Comparison of ENCODE assay signal across 7 mouse cellular contexts in the genomic region with DNA sequence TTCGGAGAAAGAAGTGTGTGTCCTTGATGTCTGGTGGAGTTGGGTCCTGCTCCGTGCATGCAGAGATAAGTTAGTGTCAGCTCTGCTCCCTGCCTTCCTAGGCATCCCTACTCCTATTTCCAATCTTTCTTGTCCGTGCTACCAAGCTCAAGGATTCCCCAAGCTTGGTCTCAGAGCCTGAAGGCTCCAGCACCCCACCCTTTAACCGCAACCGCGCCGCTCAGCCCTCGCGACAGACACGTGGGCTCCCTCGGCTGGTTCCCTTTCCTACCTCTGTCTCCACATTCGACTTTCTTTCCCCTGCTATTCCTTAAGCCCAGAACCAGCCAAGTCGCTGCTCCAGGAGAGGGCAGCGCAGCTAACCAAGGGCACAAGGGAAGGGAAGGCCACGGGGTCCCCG. TPM values are rescaled to one million over a fixed set of nuclear protein-coding genes. Genes with fewer than 3 reads are reported as not detected.
DNase-seq lines count a peak whose midpoint lies in the region; ATAC-seq and TF ChIP-seq lines count a peak whose summit lies in the region.

No protein-coding gene starts in this region.

- no peaks in the 10 kb centered on the region for H3K36me3 ChIP-seq in limb, embryonic 13.5 days

- no peak overlapping the region for H3K27ac ChIP-seq in limb, embryonic 13.5 days
- no peak overlapping the region for H3K27ac ChIP-seq in olfactory bulb, adult 2 months (ENCODE audit: insufficient read depth, low read depth, low read length)

- H3K9me3 ChIP-seq in limb, embryonic 13.5 days = no peaks in the 10 kb centered on the region

- peak; percentile 7 to 22 for DNase-seq in kidney, postnatal 4 days
- no peak for DNase-seq in kidney, postnatal 10 days
- no peak for DNase-seq in right cerebral cortex, postnatal 36 days (ENCODE audit: low spot score in 2 of 2)
- no peak for DNase-seq in cerebellum, postnatal 36 days

- peak overlapping the region; percentile 47 for H3K4me3 ChIP-seq in limb, embryonic 13.5 days
- H3K4me3 ChIP-seq in olfactory bulb, adult 2 months (ENCODE audit: insufficient read depth, low read depth, low read length) = peak overlapping the region; percentile 3; the same call in 1 of the 2 replicates

- peaks cover 100% of the 10 kb centered on the region for H3K27me3 ChIP-seq in limb, embryonic 13.5 days

- H3K4me1 ChIP-seq in limb, embryonic 13.5 days = peaks cover 28% of the 10 kb centered on the region
- H3K4me1 ChIP-seq in olfactory bulb, adult 2 months (ENCODE audit: control insufficient read depth, insufficient read depth, low read length) = peaks cover 37% of the 10 kb centered on the region

- H3K9ac ChIP-seq in limb, embryonic 13.5 days = peak overlapping the region; percentile 61; the same call in 1 of the 2 replicates

- 3% methylated on average over 16 of the region's 16 CpGs for WGBS in limb, embryonic 13.5 days
- WGBS in olfactory bulb, adult 2 months = 3% methylated on average over 16 of the region's 16 CpGs

- H3K4me2 ChIP-seq in limb, embryonic 13.5 days (replicated peaks) = peak overlapping the region; percentile 76

- no peak for TF ChIP-seq POLR2A in olfactory bulb, adult 2 months (IDR thresholded peaks at IDR 0.05; ENCODE audit: insufficient read depth, low read depth, low read length)

- peak; percentile 57 to 72; a peak in 3 of 4 replicates for ATAC-seq in hematopoietic stem cell, adult 5-6 weeks (replicated peaks in 1 of 2; ENCODE audit: insufficient read depth in 1 of 2, low FRiP score in 2 of 2, low TSS enrichment in 1 of 2, low read depth in 1 of 2, poor library complexity in 2 of 2, severe bottlenecking in 2 of 2)
- no peak for ATAC-seq in limb, embryonic 13.5 days (ENCODE audit: low FRiP score, low read depth)

- TF ChIP-seq CTCF in olfactory bulb, adult 2 months (IDR thresholded peaks at IDR 0.05; ENCODE audit: insufficient read depth, low read depth, low read length) = no peak

RNA-seq across cellular contexts. Expression of a gene that starts 1.4 kb away (rescaled TPM):
- not detected in 2 replicates for total RNA-seq in hematopoietic stem cell, adult 5-6 weeks (2017)
- 8.4 and 8.6 TPM in 2 replicates for polyA plus RNA-seq in limb, embryonic 13.5 days (2015; fragmentation: Nextera tagmentation; extraction: Ambion mirVana)
- polyA plus RNA-seq in olfactory bulb, adult 2 months (2012; ENCODE audit: insufficient read depth, insufficient read length, low replicate concordance, missing spikeins) = not detected in 2 replicates

RNA-seq across cellular contexts. Expression of a gene that starts 14.7 kb away (rescaled TPM):
- total RNA-seq in hematopoietic stem cell, adult 5-6 weeks (2017) = not detected in 2 replicates
- not detected in 2 replicates for polyA plus RNA-seq in limb, embryonic 13.5 days (2015; fragmentation: Nextera tagmentation; extraction: Ambion mirVana)
- polyA plus RNA-seq in olfactory bulb, adult 2 months (2012; ENCODE audit: insufficient read depth, insufficient read length, low replicate concordance, missing spikeins) = not detected in 2 replicates

RNA-seq across cellular contexts. Expression of a gene that starts 57.1 kb away (rescaled TPM):
- not detected in 2 replicates for total RNA-seq in hematopoietic stem cell, adult 5-6 weeks (2017)
- polyA plus RNA-seq in limb, embryonic 13.5 days (2015; fragmentation: Nextera tagmentation; extraction: Ambion mirVana) = not detected in 2 replicates
- not detected in 2 replicates for polyA plus RNA-seq in olfactory bulb, adult 2 months (2012; ENCODE audit: insufficient read depth, insufficient read length, low replicate concordance, missing spikeins)

Comparison
In these comparisons a context has a peak if more than half of its experiments do, and no peak if none do; other contexts are left out.
1. DNase-seq: peak in kidney, postnatal 4 days (2 of 2); none in kidney, postnatal 10 days (single experiment), right cerebral cortex, postnatal 36 days (0 of 2) and cerebellum, postnatal 36 days (0 of 2).